In the genomic region with DNA sequence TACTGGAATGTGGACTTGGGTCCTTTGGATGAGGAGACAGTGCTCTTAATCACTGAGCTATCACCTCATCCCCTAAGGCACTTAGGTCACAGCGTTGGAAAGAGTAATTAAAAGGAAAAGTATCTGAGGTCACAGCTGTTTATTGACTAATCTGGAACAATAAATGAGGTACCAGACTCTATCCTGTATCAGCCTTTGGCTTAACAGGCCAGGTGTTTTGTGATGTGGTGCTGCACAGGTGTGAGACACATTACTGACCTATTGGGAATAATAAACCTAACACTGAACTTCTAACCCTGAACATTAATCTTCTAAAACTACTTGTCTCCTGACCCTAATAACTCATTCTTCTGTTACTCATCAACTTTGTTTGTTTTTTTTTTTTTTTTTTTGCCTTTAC, we compare ENCODE assay signal across 24 mouse cellular contexts.
"Had no signal": no experiment of that assay in that cellular context is flagged by ENCODE, and none has a peak within 500 bp of the region (broad histone marks: within the 10 kb centered on the region; RNA-seq: fewer than 3 reads in every experiment).

No protein-coding gene starts in this region.

- DNase-seq: gastrocnemius, adult 2 months; gastrocnemius, postnatal 10 days; gastrocnemius, postnatal 25 days; heart, adult 2 months; heart, postnatal 10 days; heart, postnatal 4 days; kidney, postnatal 10 days; kidney, postnatal 25 days; kidney, postnatal 4 days; liver, embryonic 13.5 days; liver, postnatal 0 days had no signal

- H3K4me2 ChIP-seq: heart, embryonic 11.5 days; hindbrain, embryonic 12.5 days; hindbrain, embryonic 14.5 days; intestine, embryonic 15.5 days; limb, embryonic 12.5 days; liver, embryonic 11.5 days; liver, embryonic 13.5 days; liver, embryonic 15.5 days had no signal

- H3K9me3 ChIP-seq: hindbrain, embryonic 10.5 days; hindbrain, embryonic 12.5 days; intestine, embryonic 15.5 days; limb, embryonic 10.5 days; limb, embryonic 12.5 days; liver, embryonic 13.5 days; liver, embryonic 15.5 days had no signal

- H3K36me3 ChIP-seq: hindbrain, embryonic 10.5 days; hindbrain, embryonic 12.5 days; intestine, embryonic 15.5 days; limb, embryonic 10.5 days; limb, embryonic 12.5 days; liver, embryonic 13.5 days; liver, embryonic 15.5 days had no signal

- H3K4me1 ChIP-seq: hindbrain, embryonic 10.5 days; intestine, embryonic 15.5 days had no signal

- H3K27ac ChIP-seq: gastrocnemius, adult 2 months; heart, adult 2 months; hindbrain, embryonic 10.5 days; hindbrain, embryonic 12.5 days; hindbrain, embryonic 14.5 days; intestine, embryonic 15.5 days; layer of hippocampus, adult 2 months; left cerebral cortex, adult 2 months; limb, embryonic 10.5 days; limb, embryonic 12.5 days; liver, embryonic 13.5 days; liver, embryonic 15.5 days had no signal

- ATAC-seq: hindbrain, embryonic 16.5 days; inflammation-experienced regulatory T-cells, adult 6 months; intestine, embryonic 15.5 days; liver, postnatal 0 days had no signal

- H3K4me3 ChIP-seq: gastrocnemius, adult 2 months; heart, adult 2 months; hindbrain, embryonic 10.5 days; hindbrain, embryonic 12.5 days; intestine, embryonic 15.5 days; layer of hippocampus, adult 2 months; left cerebral cortex, adult 2 months; limb, embryonic 10.5 days; limb, embryonic 12.5 days; liver, embryonic 13.5 days; liver, embryonic 15.5 days had no signal

- H3K9ac ChIP-seq: hindbrain, embryonic 12.5 days; hindbrain, embryonic 14.5 days; intestine, embryonic 15.5 days; limb, embryonic 12.5 days; liver, embryonic 13.5 days; liver, embryonic 15.5 days; liver, postnatal 0 days had no signal

- H3K27me3 ChIP-seq: hindbrain, embryonic 12.5 days; intestine, embryonic 15.5 days; limb, embryonic 12.5 days; liver, embryonic 13.5 days; liver, embryonic 15.5 days had no signal
